Mouse (Mus musculus): Measurements from ENCODE around the gene Polr1c.
A peak's percentile ranks its signal among the peaks of the same experiment; 100 is the strongest.

The Polr1c gene

GRCm38 (mm10) chr17:46265918-46266618 is 18.2 kb upstream of the Polr1c start:
- DNase-seq (ENCODE audit: low read depth, low spot score), result peak; percentile 87

DNA sequence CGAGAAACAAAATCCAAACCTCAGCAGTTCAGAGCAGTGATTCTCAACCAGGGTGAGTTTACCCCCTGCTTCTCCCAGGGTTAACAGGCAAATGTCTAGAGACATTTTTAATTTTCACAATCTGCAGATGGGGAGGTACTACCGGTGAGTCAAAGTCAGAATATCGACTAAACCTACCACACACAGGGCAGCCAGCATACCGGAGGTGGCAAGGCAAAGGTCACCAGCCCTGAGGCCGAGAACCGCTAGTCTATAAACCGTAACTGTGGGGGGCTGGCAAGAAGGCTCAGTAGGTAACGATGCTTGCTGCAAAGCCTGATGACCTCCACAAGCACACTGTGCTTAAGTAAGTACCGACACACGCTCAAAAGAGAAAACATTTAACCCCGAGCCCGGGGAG is 17.6 kb upstream of the Polr1c start:
- DNase-seq (ENCODE audit: low read depth, low spot score), result no peak

DNA sequence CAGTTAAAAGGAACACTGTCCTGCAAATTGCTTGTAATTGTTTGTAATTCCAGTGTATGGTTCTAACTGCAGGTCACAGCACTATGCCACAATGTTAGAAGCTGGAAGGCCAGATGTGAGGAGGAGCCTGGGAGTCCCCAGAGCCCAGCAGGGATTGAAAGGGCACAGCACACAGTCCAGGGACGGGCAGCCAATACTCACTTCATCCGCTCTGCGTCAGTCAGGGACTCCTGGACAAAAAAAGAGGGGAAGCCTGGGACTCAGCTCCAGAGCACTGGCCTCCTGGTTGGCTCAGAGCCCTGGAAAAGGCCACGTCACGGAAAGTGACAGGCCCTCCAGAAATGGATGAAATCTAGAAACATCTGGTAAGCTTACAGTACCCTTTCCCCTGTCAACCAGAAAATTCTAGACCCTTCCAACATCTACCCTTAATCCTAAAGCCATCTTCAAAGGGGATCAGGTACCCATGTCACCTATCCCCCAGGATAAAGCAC is 14.4 kb upstream of the Polr1c start:
- no peak for DNase-seq (ENCODE audit: low read depth, low spot score)

DNA sequence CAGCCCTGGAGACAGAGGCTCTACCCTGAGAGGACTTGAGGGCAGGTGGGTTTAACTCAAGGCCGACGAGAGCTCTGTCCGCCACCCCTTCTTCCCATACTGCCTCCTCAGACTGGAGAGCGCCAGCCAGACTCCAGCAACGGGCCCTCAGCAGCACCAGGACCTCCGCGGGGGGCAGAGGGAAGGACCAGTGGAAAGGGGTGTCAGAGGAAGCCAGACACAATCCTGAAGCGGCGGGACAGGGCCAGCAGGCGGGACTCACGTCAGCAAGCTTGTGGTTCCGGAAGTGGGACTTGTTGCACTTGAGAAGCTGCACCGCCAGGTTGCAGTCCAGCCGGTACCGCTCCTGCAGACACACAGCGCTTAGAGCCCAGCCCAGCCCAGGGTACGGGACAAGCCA is 11.8 kb upstream of the Polr1c start:
- no peak for DNase-seq (ENCODE audit: low read depth, low spot score)

GRCm38 (mm10) chr17:46258279-46259053 is 10.6 kb upstream of the Polr1c start:
- DNase-seq (ENCODE audit: low read depth, low spot score), result no peak

GRCm38 (mm10) chr17:46255147-46255546 is 7.3 kb upstream of the Polr1c start:
- no peak for DNase-seq (ENCODE audit: low read depth, low spot score)

- DNase-seq (ENCODE audit: low read depth, low spot score), result peak; percentile 50
These were observed 6.3 kb upstream of the Polr1c start for GRCm38 (mm10) chr17:46254106-46254505.

DNA sequence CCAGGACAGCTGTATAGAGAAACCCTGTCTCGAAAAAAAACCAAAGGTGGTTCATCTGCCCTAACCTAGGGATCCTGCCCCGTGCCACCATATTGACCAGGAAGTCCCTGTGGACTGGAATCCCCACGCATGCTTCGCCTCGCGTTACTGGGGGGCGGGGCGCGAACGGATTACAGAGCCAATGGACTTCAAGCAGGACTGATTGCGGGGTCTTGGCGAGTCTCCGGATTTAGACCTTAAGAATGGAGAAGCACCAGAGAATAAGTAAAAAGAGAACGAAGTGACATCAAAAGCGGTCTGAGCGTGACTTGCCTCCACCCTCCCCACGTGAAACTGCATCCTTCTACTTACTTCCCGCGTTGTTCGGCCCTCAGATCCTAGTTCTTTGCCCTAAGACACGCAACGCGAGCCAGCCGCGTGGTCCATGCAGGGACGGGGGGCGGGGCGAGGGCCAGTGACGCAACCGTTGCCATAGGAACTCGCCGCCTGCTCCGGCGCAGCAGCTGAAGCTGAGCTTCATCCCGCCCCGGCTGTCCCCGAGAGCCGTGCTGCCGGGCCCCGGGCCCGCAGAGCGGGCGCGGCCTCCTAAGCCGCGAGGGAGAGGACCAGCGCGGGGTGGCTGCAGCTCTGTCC is 5.7 kb upstream of the Polr1c start, which contains the start of gene Lrrc73:
Lrrc73 (plus strand) TSS at position 80 of the 633 bp plus-strand sequence.
- DNase-seq (ENCODE audit: low read depth, low spot score), result peak; percentile 95

- peak; percentile 69 for DNase-seq (ENCODE audit: low read depth, low spot score)
These were observed 5.0 kb upstream of the Polr1c start for GRCm38 (mm10) chr17:46252571-46253451.

DNA sequence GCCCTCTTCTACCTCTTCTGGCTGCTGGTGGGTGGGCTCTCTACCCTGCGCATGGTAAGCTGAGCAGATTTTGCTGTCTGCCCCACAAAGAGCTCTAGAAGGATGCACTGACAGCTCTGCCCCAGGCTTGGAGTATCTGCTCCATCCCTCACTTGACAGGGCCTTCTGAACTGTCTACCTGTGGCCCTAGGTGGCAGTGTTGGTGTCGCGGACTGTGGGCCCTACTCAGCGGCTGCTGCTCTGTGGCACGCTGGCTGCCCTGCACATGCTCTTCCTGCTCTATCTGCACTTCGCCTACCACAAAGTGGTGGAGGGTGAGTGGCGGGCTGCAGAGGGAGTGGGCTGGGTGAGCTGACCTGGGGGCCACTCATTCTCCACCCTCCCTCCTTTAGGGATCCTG is 3.3 kb upstream of the Polr1c start:
- no peak for DNase-seq (ENCODE audit: low read depth, low spot score)

DNA sequence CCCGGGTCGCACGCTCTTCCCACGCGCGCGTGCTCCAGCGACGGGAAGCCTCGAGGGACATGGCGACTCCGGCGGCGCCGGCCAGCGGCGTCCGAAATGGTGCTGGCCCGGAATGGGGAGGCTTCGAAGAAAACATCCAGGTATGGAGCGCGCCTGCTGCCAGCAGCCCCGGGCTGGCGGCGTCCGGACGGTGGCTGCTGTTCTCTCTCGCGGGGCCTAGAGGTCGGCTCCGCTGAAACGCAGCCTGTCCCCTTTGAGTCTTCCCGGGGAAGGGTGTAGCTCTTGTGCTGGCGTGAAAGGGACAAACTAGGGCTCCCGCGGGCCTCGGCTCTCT is 302 bp upstream of the Polr1c start:
- DNase-seq (ENCODE audit: low read depth, low spot score), result no peak

DNA sequence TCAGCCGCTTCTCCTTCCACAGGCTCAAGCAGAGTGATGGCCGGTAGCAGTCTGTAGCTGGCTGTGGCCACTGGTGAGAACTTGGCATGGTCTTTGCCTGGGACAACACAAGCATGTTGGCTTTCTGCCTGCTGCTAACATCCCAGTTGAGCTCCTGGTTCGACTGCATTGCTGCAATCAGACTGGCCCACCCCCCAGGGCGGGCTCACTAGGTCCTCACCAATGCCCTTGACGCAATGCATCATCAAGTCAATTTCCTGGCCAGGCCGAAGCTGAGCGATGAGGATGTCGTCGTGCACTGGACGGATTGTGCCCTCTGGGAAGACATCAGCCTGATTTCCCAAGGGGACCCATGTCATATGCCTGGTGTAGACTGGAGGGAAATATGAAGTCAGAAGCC is 3.3 kb downstream of the Polr1c start:
- DNase-seq (ENCODE audit: low read depth, low spot score), result no peak

DNA sequence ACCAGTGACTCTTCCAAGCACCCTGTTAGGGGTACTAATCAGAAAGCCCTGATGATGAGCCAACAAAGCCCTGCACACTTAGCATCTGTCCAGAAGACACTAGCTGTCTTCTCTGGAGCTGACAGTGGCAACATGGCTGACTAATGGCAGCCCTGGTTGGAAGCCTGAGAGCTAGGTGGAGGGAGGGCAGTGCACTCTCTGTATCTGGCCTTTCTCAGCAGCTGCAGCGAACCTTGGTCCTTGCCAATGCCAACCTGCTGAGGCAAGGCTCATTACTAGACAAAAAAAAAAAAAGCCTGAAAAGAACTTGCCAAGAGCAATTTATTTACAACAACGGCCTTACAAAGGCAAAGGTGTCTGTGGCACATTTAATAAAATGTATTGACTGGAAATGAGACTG is 4.2 kb downstream of the Polr1c start:
- DNase-seq (ENCODE audit: low read depth, low spot score), result no peak

- no peak for DNase-seq (ENCODE audit: low read depth, low spot score)
These were observed 4.9 kb downstream of the Polr1c start for GRCm38 (mm10) chr17:46242993-46243392.

DNA sequence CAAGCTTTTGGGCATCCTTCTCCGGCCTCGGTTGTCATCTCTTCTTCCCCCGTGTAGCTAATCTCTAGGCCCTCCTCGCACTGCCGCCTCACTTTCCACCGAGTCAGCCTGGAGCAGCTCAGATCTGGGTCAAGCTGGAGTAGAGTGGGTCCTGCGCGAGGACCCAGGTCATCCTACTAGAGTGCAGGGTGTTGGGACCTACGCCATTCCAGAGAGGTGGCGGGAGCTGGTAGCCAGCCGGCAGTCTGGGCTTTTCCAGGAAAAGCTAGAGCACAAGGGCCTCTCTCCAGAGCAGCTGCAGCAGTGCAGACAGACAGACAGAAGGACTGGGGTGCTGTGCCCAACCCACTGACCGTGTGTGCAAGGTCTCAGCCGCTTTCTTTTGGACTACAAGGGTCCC is 5.6 kb downstream of the Polr1c start:
- no peak for DNase-seq (ENCODE audit: low read depth, low spot score)

- no peak for DNase-seq (ENCODE audit: low read depth, low spot score)
These were observed 6.4 kb downstream of the Polr1c start for GRCm38 (mm10) chr17:46241471-46241870.

GRCm38 (mm10) chr17:46239516-46240114 is 8.2 kb downstream of the Polr1c start:
- DNase-seq (ENCODE audit: low read depth, low spot score), result no peak

- no peak for DNase-seq (ENCODE audit: low read depth, low spot score)
These were observed 10.4 kb downstream of the Polr1c start for GRCm38 (mm10) chr17:46237480-46237879.

GRCm38 (mm10) chr17:46237079-46237478 is 10.8 kb downstream of the Polr1c start:
- DNase-seq (ENCODE audit: low read depth, low spot score), result no peak

DNA sequence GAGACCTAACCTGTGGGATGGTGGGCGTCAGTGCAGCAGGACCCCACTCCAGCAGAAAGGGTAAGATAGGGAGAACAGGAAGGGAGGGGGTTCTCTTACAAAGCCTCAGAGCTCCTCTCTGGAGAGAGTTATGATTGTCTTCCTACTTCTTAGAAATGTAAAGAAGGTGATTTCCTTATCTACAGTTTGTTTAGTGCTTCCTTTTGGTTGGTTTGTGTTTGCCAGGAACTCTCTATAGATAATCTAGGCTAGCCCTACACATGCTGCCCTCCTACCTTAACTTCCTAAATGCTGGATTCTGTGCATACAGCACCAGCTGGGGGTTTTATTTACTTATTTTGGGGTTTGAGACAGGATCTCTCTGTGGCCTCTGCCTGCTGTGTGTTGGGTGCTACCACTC is 11.8 kb downstream of the Polr1c start:
- DNase-seq (ENCODE audit: low read depth, low spot score), result no peak

- no peak for DNase-seq (ENCODE audit: low read depth, low spot score)
These were observed 20.3 kb downstream of the Polr1c start for GRCm38 (mm10) chr17:46227576-46227975.

Measured in brain, adult 2 months (tissue).